ENCODE assay signal across 7 mouse cellular contexts in genomic region chr9:66593613-66593969, GRCm38 (mm10). TPM values are rescaled to one million over a fixed set of nuclear protein-coding genes. Genes with fewer than 3 reads are reported as not detected.
A peak's percentile ranks its signal among the peaks of the same experiment; 100 is the strongest.
DNase-seq lines count a peak whose midpoint lies in the region; ATAC-seq and TF ChIP-seq lines count a peak whose summit lies in the region.

No protein-coding gene starts in this region.

- TF ChIP-seq CTCF in intestine, postnatal 0 days (IDR thresholded peaks at IDR 0.05; ENCODE audit: low read depth): no peak
- no peak for TF ChIP-seq CTCF in olfactory bulb, adult 2 months (IDR thresholded peaks at IDR 0.05; ENCODE audit: insufficient read depth, low read depth, low read length)

- no peaks in the 10 kb centered on the region for H3K27me3 ChIP-seq in lung, embryonic 15.5 days
- H3K27me3 ChIP-seq in embryonic facial prominence, embryonic 15.5 days: no peaks in the 10 kb centered on the region
- no peaks in the 10 kb centered on the region for H3K27me3 ChIP-seq in intestine, postnatal 0 days (replicated peaks; ENCODE audit: control insufficient read depth, insufficient read depth, low read length)

- H3K4me3 ChIP-seq in lung, embryonic 15.5 days: peak overlapping the region; percentile 80
- H3K4me3 ChIP-seq in embryonic facial prominence, embryonic 15.5 days (replicated peaks): peak overlapping the region; percentile 86
- peak overlapping the region; percentile 97 for H3K4me3 ChIP-seq in intestine, postnatal 0 days (ENCODE audit: low read depth, low read length)
- H3K4me3 ChIP-seq in olfactory bulb, adult 2 months (ENCODE audit: insufficient read depth, low read depth, low read length): peak overlapping the region; percentile 74

- peaks cover 41% of the 10 kb centered on the region for H3K4me1 ChIP-seq in lung, embryonic 15.5 days
- H3K4me1 ChIP-seq in embryonic facial prominence, embryonic 15.5 days: peaks cover 40% of the 10 kb centered on the region
- peaks cover 9% of the 10 kb centered on the region for H3K4me1 ChIP-seq in intestine, postnatal 0 days (replicated peaks; ENCODE audit: control insufficient read depth, insufficient read depth, low read length)
- H3K4me1 ChIP-seq in olfactory bulb, adult 2 months (ENCODE audit: control insufficient read depth, insufficient read depth, low read length): peaks cover 10% of the 10 kb centered on the region

- no peaks in the 10 kb centered on the region for H3K36me3 ChIP-seq in lung, embryonic 15.5 days
- H3K36me3 ChIP-seq in embryonic facial prominence, embryonic 15.5 days: no peaks in the 10 kb centered on the region
- no peaks in the 10 kb centered on the region for H3K36me3 ChIP-seq in intestine, postnatal 0 days (ENCODE audit: control insufficient read depth, insufficient read depth)

- H3K9me3 ChIP-seq in lung, embryonic 15.5 days: no peaks in the 10 kb centered on the region
- H3K9me3 ChIP-seq in embryonic facial prominence, embryonic 15.5 days (replicated peaks): no peaks in the 10 kb centered on the region
- H3K9me3 ChIP-seq in intestine, postnatal 0 days (ENCODE audit: control insufficient read depth): no peaks in the 10 kb centered on the region

- no peak for DNase-seq in lung, postnatal 14 days
- DNase-seq in layer of hippocampus, postnatal 25 days (ENCODE audit: extremely low spot score in 1 of 2, low spot score in 1 of 2): no peak

- peak overlapping the region; percentile 80 for H3K4me2 ChIP-seq in lung, embryonic 15.5 days
- peak overlapping the region; percentile 71 for H3K4me2 ChIP-seq in embryonic facial prominence, embryonic 15.5 days (replicated peaks)
- H3K4me2 ChIP-seq in intestine, postnatal 0 days (replicated peaks; ENCODE audit: low read depth): peak overlapping the region; percentile 79

- no peak for ATAC-seq in lung, embryonic 15.5 days (ENCODE audit: borderline replicate concordance, extremely low read depth, low FRiP score, low TSS enrichment)
- no peak for ATAC-seq in embryonic facial prominence, embryonic 15.5 days (ENCODE audit: insufficient number of reproducible peaks, low FRiP score, low TSS enrichment, low read depth)
- no peak for ATAC-seq in intestine, postnatal 0 days
- ATAC-seq in CD4-positive, CD25-positive, alpha-beta regulatory T cell, adult 4 months: no peak

- WGBS in lung, embryonic 15.5 days: 1% methylated on average over 12 of the region's 12 CpGs
- 10% methylated on average over 12 of the region's 12 CpGs for WGBS in embryonic facial prominence, embryonic 15.5 days
- 4% methylated on average over 12 of the region's 12 CpGs for WGBS in intestine, postnatal 0 days
- 10% methylated on average over 12 of the region's 12 CpGs for WGBS in olfactory bulb, adult 2 months

- TF ChIP-seq POLR2A in olfactory bulb, adult 2 months (IDR thresholded peaks at IDR 0.05; ENCODE audit: insufficient read depth, low read depth, low read length): no peak

- peak overlapping the region; percentile 41 for H3K9ac ChIP-seq in lung, embryonic 15.5 days
- peak overlapping the region; percentile 21; the same call in 1 of the 2 replicates for H3K9ac ChIP-seq in embryonic facial prominence, embryonic 15.5 days
- peak overlapping the region; percentile 100 for H3K9ac ChIP-seq in intestine, postnatal 0 days (ENCODE audit: low read depth, low read length)

- peak overlapping the region; percentile 90 for H3K27ac ChIP-seq in lung, embryonic 15.5 days
- H3K27ac ChIP-seq in embryonic facial prominence, embryonic 15.5 days (replicated peaks): peak overlapping the region; percentile 93
- H3K27ac ChIP-seq in intestine, postnatal 0 days (ENCODE audit: low read depth, low read length): peak overlapping the region; percentile 99
- no peak overlapping the region for H3K27ac ChIP-seq in olfactory bulb, adult 2 months (ENCODE audit: insufficient read depth, low read depth, low read length)

RNA-seq across cellular contexts. Expression of gene Usp3, which starts 0.6 kb away (rescaled TPM):
- 51.4 and 57.1 TPM in 2 replicates for polyA plus RNA-seq in lung, embryonic 15.5 days (2015; fragmentation: Nextera tagmentation; extraction: Ambion mirVana)
- 54.0 and 58.9 TPM in 2 replicates for polyA plus RNA-seq in embryonic facial prominence, embryonic 15.5 days (2015; fragmentation: Nextera tagmentation; extraction: Ambion mirVana)
- polyA plus RNA-seq in intestine, postnatal 0 days (2015; fragmentation: Nextera tagmentation; extraction: Ambion mirVana): 63.5 and 70.3 TPM in 2 replicates
- 943 TPM in 1 of 2 replicates, not detected in the other for polyA plus RNA-seq in olfactory bulb, adult 2 months (2012; ENCODE audit: insufficient read depth, insufficient read length, low replicate concordance, missing spikeins)
- total RNA-seq in layer of hippocampus, postnatal 25 days (2021): 10 to 100 TPM; 37.6 to 38.6 TPM
- 100 to 1,000 TPM; 121 to 156 TPM for polyA plus RNA-seq in CD4-positive, CD25-positive, alpha-beta regulatory T cell, adult 4 months (2017; shearing (Covaris generic))

Comparison
In these comparisons a context has a peak if more than half of its experiments do, and no peak if none do; other contexts are left out.
1. H3K9ac ChIP-seq: peak in every context shown above with its lines; median percentile 100 in intestine, postnatal 0 days; 41 in lung, embryonic 15.5 days; 21 in embryonic facial prominence, embryonic 15.5 days.